Comparison of ENCODE assay signal across 8 mouse cellular contexts in the genomic region with DNA sequence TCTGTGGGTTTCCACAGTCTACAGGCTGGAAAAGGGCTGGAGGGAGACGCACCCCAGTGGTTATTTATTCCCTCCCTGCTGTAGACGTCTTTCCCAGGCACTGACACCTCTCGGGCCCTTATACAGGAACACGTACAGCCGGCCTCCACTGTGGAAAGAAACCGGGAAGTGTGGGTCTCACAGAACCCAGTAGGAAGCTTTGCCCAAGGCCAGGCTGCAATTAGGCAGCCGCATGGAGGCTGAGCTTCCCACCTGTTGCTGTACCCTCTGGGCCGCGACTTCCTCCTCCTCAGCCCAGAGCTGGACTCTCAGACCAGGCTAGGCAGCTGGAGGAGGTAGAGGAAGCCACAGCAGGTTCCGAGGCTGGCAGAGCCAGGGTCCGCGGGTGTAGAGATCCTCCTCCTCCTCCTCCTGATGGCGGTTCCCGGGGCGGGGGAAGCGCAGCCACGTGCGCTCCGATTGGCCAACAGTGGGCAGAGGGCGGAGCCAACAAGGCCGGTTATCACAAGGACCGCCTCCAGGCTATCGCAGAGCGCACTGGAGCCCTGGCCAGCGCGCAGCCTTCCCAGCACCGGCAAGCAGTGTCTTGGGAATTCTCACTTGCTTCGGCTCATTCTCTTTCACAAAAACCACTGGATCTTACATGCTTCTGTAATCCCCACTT. TPM values are rescaled to one million over a fixed set of nuclear protein-coding genes. Genes with fewer than 3 reads are reported as not detected.
A peak's percentile ranks its signal among the peaks of the same experiment; 100 is the strongest.
DNase-seq lines count a peak whose midpoint lies in the region; ATAC-seq and TF ChIP-seq lines count a peak whose summit lies in the region.

A gene (plus strand): TSS at position 530 of the 664 bp plus-strand sequence.

- H3K36me3 ChIP-seq in hindbrain, embryonic 13.5 days, result no peaks in the 10 kb centered on the region

- no peak for DNase-seq in Patski (ENCODE audit: low read depth, low spot score)
- peak; percentile 90 to 92 for DNase-seq in cerebellum, postnatal 14 days
- DNase-seq in frontal cortex, postnatal 14 days (ENCODE audit: low spot score in 2 of 2), result peak; percentile 86 to 94
- DNase-seq in layer of hippocampus, postnatal 14 days (ENCODE audit: low spot score in 2 of 2), result peak; percentile 88 to 94
- peak; percentile 94 for DNase-seq in lung, postnatal 10 days
- peak; percentile 76 for DNase-seq in ovary, postnatal 14 days (ENCODE audit: low spot score)
- peak; percentile 76 to 81 for DNase-seq in thymus, postnatal 10 days (ENCODE audit: low spot score in 2 of 2)

- H3K9me3 ChIP-seq in hindbrain, embryonic 13.5 days, result no peaks in the 10 kb centered on the region

- peaks cover 23% of the 10 kb centered on the region for H3K4me1 ChIP-seq in hindbrain, embryonic 13.5 days (replicated peaks)

- H3K27ac ChIP-seq in hindbrain, embryonic 13.5 days, result peak within 1 kb of the TSS; percentile 69

- POLR2A ChIA-PET in Patski (lab: Charles Lee), result no interaction called here

- H3K4me3 ChIP-seq in hindbrain, embryonic 13.5 days, result peak within 1 kb of the TSS; percentile 61

- peak; percentile 99 for ATAC-seq in Patski
- peak; percentile 99 for ATAC-seq in hindbrain, embryonic 13.5 days (ENCODE audit: low FRiP score)

- H3K9ac ChIP-seq in hindbrain, embryonic 13.5 days, result peak within 1 kb of the TSS; percentile 67

- WGBS in hindbrain, embryonic 13.5 days, result 0% methylated on average over 21 of the region's 28 CpGs

- no peak for TF ChIP-seq CTCF in Patski (IDR thresholded peaks at IDR 0.05)

- peak within 1 kb of the TSS; percentile 94 for H3K4me2 ChIP-seq in hindbrain, embryonic 13.5 days

- CTCF ChIA-PET in Patski (lab: Charles Lee), result interaction anchor here (0.7 to 2.8 kb wide), 8 partner anchors 8 to 581 kb away, joined by 3 to 15 read pairs (median 4); no protein-coding TSS in a partner anchor

- in situ Hi-C loops in Patski (cut with MboI; ENCODE audit: low pct_unique_long_range_greater_than_20kb), result loop anchor here (5.0 to 10.0 kb wide), 2 partner anchors 382 to 701 kb away; no protein-coding TSS in a partner anchor

- H3K27me3 ChIP-seq in Patski, result no peaks in the 10 kb centered on the region
- H3K27me3 ChIP-seq in hindbrain, embryonic 13.5 days, result peaks cover 13% of the 10 kb centered on the region

RNA-seq across cellular contexts. Expression of the gene that starts here (rescaled TPM):
- polyA plus RNA-seq in Patski (2021), result 1.3 TPM
- polyA plus RNA-seq in hindbrain, embryonic 13.5 days (2015; fragmentation: Nextera tagmentation; extraction: Ambion mirVana), result 1.1 and 1.4 TPM in 2 replicates
- 1 to 10 TPM; 5.1 to 6.0 TPM for total RNA-seq in layer of hippocampus, postnatal 14 days (2021)
